Mouse (Mus musculus) thymus, adult 18-20 months (tissue): ENCODE data around the gene Ncor1.
"Not testable (repeated sequence)": the region's sequence is repeated elsewhere in the genome, so short reads cannot be mapped to it uniquely, and the experiment has no call there.

Source experiments
- DNase-seq, 2 experiments: peaks; one replicate each; pipeline ENCODE4 v3.0.0; 2022; ENCODE audit warnings: mixed read lengths in 2 of 2

Gene Ncor1

DNA sequence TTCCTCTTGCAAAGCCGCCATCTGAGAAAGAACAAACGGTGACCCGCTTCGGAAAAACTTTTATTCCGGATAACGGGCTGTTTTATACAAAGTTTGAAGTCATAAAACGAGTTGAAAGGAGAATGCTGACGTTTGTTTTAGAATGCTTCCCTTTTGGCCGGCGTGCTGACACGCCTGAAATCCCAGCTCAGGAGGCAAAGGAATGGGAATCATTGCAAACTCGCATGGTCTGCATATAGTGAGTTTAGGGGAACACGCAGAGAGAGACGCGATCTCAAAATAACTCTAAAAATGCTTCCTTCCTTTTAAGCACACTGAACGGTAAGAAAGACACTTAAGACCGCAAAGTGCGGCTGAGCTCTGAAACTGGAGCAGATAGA lies 460 bp downstream of the Ncor1 start:
- DNase-seq: no peak

DNA sequence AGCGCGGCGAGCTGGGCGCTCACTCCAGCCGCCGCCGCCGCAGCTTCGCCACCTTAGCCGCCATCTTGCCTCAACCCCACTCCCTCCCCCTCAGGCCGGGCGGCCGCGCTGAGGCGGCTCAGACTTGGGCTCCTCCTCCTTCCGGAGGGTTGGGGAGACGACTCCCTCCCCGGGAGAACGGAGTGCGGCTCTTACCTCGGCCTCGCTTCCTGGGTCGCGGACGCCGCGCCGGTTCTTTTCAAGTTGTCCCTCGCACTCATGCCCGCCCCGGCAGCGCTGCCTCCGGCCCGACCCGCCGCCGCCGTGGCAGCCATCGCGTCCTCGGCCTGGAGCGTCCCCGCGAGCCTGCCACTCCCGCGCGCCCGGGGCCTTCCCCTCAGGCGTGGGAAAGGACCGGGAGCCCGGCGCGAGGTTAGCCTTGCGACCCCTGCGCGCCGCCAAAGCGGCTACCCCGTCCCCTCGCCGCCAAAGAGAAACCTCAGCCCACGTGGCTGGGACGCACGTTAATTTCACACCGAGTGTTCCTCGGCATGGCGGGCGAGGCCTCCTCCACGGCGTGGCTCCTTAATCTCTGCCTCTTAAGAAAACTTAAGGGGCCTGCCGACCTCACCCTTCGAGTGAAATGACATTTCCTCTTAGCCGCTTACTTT lies 975 bp downstream of the Ncor1 start:
- DNase-seq: peak; percentile 92

DNA sequence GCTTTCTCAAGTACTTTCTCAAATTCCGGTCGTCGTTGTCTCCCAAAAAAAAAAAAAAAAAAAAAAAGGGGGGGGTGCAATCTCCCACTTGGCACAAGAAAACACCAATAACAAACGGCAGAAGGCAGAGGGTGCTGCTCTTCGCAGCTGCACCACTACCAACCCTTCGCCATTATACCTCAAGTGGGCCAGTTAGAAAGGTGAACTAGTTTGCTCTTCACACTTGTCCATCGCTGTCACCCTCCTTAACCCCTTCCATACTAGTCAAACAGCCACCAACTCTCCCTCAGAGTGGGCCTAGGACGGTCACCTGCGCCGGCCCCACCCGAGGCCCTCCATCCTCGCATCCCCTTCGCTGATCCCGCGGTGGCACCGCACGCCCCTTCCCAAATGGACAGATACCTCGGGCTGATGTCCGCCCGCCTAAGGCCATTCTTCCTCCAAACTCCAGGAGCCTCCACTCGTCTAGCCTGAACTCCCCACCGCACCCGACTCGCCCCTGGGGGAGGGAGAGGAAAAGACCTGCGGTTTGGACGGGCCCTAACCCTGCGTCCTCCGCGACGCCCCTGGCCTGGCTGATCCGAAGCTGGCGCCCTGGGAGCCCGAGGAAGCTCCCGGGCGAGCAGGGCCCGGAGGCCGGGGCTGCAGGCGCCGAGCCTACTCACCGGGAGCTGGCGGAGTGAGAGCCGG lies 1.7 kb downstream of the Ncor1 start:
- DNase-seq: peak; percentile 39 to 63

DNA sequence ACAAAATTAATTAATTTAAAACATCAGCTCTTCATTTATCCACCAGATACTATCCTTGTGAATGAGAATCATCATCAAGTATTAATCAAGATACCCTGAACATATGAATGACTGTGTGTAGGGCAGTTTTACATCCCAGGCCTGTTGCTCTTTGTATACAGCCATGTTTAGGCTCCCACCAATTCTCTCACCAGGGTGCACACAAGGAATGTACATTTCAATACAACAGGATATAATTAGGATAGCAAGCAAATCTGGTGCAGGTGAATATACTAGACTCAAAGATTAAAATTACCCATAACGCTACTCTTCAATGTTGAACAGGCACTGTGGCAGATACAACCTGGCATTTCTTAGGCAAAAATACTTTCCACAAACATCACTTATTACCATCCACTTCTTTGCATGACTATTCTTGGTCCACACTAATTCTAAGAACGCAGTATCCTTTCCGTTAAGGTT lies 2.3 kb downstream of the Ncor1 start:
- no peak for DNase-seq

DNA sequence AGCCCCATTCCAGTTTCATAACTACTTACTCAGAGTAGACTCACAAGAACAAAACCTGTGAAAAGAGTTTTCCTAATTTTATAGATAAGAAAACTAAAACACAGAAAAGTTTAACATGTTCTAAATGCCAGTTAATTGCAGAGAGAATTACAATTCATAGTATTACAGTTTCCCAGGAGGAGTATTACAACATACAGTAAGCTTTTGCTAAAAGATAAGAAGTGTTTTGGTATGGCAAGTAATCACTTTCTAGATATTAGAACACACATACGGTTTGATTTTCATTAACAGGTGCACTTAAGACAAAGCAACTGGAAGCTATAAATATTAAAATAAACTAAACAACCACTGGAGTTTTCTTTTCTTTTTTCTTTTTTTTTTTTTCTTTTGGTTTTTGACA lies 3.1 kb downstream of the Ncor1 start:
- no peak for DNase-seq

DNA sequence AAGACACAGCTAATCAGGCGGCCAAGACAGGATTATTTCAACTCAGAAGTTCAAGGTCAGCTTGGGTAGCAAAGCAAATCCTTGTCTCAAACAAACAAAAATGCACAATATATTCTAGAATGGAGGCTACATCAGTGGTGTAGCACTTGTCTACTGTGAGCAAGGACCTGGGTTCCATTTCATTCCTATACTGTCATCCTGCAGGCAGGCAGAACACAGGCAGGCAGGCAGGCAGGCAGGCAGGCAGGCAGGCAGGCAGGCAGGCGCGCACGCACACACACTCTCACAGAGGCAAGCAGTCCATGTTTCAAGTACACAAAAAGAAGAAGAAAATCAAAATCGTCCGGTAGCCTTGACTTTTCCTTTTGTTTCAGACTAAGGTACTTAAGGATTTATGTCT lies 9.4 kb downstream of the Ncor1 start:
- DNase-seq: no peak

DNA sequence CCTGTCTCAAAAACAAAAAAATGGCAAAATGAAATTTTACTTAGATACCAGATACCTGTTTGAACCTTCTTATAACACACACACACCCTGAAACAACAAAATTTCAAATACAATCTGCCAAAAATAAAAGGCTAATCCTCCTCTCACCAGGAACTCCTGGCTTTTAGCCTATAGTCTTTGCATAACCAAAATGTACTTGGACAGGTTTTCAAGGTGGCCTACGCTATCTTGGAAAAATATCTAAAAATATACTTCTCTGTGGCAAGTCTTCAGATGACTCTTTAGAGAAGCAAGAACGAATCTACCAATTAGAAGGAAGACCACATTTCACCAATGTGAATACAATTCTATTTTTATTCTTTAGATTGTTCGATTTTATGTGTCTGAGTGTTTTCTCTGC lies 12.5 kb downstream of the Ncor1 start:
- DNase-seq: no peak

DNA sequence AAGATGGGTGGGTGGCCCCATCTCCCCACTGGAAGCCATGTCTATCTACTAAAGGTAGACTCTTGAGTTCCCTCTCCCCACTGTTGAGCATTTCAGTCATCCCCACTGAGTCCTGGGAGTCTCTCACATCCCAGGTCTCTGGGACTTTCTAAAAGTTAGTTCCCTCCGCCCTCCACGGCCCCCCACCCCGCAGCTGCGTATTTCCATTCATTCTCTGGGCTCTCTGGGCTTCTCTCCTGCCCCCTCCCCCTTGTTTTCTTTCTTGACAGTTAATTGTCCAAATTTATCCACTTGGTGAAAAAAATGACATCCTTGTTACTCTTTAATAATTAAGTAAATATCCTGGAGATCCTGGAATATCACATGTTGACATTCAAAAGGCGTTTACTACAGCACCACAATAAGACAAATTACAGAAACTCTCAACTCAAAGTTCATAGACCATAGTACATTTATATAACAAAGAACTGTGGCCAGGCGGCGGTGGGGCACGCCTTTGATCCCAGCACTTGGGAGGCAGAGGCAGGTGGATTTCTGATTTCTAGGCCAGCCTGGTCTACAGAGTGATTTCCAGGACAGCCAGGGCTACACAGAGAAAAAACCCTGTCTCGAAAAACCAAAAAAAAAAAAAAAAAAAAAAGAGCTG lies 17.5 kb downstream of the Ncor1 start:
- no peak for DNase-seq

DNA sequence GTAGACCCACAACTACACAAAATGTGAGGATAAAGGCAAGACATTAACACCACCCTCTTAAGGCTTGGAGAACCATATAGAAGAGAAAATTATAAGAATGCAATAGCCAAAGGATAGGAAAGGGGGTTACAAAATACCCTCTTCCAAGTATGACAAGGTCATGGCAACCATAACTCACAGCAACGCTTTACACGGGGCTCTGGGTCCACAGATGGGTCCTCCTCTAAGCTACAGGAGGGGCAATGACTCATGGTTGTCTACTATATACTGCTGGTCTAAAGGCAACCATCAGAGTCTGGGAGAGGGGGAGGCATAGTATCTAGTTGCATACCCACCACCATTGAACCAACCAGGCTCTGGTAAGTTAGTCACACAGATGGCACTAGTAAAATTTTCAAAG lies 26.1 kb downstream of the Ncor1 start:
- DNase-seq: no peak

DNA sequence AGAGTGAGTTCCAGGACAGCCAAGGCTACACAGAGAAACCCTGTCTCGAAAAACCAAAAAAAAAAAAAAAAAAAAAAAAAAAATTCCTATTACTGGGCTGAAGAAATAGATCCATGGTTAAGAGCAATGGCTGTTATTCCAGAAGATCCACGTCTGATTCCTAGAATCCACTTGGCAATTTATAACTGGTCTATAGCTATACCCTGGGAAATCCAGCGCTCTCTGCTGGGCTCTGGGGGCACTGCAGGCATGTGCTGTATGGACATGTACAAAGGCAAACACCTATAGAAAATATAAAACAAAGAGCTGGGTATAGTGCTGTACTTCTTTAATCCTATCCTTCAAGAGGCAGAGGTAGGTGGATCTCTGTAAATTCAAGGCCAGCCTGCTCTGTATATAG lies 31.2 kb downstream of the Ncor1 start:
- DNase-seq: peak; percentile 9 to 28

DNA sequence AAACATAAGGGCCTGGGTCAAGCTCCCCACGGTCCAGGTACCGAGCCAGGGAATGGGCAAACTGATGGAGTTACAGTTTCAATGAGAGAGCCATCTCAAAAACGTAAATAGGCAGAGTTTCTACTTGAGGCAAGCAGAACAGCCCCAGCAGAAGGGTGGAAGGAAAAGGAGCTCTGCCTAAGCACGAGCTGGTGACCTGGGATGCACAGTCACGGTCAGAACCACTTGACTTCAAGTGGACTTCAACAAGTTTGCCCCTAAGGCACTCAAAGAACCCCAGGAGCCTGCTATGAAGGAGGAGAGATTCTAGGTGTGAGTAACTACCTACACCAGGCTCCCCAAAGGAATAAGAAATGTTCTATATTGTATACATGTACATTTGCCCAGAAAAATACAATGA lies 32.1 kb downstream of the Ncor1 start:
- DNase-seq: no peak

DNA sequence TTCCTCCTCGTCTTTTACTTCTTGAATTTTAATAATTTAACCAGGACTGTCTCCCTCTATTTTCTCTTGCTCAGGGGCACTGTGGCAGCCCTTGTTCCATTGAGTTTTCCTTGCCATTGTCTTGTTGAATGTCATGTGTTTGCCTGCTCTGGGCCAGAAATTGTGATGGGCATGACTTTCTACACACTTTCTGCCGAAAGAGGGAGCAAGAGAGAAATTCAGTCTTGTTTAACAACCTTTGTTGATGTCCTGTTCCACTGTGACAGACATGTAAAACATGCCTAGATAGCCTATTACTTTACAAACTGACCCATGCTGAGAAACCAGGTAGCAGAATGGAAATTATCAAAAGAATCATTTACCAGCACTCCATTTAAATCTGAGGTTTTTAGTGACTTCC lies 33.8 kb downstream of the Ncor1 start:
- DNase-seq: no peak

DNA sequence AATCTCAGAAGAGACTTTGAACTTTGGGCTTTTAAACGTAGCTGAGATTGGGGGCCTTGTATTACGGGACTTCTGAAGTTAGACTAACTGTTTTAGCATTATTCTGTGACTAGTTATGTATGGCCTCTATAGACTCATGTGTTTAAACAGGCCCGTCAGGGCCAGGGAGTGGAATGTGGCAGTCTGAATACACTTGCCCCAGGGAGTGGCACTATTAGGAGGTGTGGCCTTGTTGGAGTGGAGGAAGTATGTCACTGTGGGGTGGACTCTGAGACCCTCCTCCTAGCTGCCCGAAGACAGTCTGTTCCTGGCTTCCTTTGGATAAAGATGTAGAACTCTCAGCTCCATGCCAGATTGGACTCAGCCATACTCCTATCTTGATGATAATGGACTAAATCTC lies 43.3 kb downstream of the Ncor1 start:
- no peak for DNase-seq

DNA sequence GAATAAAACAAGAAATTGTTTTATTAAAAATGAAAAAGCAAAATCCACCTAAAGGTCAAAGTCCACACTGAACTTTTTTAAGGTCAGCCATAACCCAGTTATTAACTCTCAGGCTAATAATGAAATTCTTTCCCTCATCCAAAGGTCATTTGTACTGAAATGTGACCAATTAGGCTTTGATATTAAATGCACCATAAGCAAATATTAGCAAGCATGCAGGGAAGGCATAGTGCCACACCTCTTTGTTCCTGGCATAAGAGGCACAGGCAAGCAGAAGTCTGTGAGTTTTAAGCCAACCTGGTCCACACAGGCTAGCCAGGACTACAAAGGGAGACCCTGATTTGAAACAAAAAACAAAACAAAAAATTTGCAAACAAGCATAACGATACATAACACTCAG lies 48.7 kb downstream of the Ncor1 start:
- DNase-seq: no peak

DNA sequence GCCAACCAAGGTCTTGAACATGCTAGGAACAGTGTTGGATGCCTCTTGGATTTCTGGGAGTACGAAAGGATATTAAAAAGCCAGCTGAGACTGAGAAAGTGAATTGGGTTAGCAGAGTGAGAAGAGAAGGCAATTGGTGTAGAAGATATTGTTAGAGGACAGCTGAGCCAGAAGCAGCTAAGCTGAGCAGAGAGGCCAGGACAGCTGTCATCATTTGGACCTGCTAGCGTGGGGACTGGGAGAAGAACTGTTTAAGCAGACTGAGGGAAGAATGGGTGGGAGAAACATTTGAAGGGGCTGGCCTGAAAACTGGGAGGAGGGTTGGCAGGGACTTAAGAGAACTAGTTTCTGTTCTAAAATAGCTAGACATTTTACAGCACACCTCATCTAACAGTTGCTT lies 49.5 kb downstream of the Ncor1 start:
- no peak for DNase-seq

DNA sequence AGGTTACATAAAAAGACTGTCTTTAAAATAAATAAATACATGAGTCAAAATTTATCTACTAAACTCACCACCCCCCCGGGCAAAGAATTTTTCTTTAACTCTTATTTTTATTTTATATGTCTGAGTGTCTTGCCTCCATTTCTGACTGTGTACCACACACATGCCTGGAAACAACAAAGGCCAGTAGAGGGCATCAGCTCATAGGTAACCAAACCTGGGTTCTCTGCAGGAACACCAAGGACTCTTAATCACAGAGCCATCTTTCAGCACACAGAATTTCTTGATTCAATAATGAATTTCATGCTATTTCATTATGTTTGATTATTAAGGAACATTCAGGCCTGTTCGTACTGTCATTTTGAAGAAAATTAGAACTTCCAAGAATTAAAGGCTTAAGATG lies 61.9 kb downstream of the Ncor1 start:
- DNase-seq: no peak

DNA sequence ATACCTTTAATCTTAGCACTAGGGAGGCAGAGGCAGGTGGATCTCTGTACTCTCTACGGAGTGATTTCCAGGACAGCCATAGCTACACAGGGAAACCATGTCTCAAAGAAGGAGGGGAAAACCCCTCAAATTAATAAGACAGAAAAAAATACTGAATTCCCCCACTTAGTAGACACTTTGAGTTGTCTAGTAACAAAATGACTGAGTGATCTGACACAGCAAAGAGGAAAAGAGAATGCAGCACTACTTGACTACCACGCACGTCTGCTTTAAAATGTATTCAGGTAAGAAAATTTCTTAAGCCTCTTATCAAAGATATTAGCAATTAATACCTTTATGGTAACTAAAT lies 70.0 kb downstream of the Ncor1 start:
- no peak for DNase-seq

DNA sequence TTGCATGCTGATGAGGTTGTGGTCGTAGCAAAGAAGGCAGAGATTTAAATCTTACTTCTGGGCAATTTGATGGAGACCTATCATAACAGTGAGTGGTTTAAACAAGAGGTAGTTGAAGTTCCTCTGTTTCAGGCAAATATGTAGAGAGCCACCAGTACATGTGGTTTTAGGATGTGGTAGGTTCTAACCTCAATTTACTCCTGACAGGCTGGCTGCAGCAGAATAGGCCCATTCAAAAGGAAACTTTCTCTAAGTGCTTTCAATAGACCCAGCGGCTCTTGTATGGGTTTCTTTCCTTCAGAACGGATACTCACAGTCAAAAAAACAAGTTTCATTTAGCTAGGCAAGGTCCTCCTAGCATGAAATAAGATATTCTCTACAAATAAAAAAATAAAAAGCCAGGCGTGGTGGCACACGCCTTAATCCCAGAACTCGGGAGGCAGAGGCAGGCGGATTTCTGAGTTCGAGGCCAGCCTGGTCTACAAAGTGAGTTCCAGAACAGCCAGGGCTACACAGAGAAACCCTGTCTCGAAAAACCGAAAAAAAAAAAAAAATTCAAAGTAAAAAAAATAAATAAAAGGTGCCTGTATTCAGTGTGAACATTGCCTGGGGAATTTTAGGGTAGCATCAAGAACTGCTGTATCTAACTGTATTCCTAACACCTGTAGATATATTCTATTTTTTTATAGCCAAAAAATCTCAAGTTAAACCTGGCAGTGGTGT lies 70.6 kb downstream of the Ncor1 start:
- no peak for DNase-seq

DNA sequence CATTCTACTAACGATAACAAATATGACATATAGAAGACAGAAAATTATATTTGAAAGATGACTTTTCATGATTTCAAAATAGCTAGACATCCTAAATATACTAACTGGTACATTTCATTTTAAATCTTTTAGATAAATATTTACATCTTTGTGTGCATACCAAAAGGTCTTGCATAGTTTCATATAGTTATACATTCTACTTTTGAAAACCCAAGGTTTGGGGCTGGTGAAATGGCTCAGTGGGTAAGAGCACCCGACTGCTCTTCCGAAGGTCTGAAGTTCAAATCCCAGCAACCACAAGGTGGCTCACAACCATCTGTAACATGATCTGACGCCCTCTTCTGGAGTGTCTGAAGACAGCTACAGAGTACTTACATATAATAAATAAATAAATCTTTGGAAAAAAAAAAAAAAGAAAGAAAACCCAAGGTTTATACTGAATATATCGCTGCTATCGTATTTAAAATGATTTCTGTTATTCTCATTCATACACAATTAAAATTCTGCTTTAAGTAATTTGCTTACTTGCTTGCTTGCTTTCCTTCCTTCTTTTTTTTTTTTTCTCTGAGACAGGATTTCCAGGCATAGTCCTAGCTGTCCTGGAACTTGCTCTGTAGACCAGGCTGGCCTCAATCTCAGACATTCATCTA lies 81.0 kb downstream of the Ncor1 start:
- DNase-seq: not testable (repeated sequence)

DNA sequence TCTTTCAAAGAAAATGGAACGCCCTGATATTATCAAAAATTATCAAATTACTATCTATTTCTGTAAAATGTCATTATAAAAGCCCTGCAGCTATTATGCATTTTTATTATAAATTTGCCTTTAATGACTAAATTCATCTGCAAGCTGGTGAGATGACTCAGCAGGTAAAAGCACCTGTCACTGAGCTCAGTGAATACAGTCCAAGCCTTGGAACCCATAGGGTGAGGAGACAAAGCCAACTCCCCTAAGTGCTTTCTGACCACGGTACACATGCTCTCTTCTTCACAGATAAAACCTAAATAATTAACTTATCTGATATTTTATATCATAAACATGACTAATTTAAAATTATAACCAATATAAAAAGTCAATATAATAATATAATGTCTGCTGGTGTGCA lies 86.6 kb downstream of the Ncor1 start:
- no peak for DNase-seq

DNA sequence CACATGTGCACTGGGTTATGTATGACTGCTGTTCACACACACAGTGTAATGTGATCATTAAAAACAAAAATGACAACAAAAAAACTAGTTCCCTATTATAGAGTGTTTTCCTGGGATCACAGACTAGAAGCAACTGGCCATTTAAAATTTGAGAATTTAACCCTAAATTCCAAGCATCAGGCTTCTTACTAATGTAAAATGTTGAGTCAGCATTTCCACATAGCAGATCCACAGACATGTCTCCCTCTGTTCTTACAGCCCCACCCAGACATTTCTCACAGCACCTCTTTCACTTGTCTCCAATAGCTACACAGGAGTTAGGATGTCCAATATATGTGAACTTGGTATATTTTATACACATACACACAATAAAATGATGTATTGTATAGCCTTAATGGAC lies 88.4 kb downstream of the Ncor1 start:
- DNase-seq: no peak

DNA sequence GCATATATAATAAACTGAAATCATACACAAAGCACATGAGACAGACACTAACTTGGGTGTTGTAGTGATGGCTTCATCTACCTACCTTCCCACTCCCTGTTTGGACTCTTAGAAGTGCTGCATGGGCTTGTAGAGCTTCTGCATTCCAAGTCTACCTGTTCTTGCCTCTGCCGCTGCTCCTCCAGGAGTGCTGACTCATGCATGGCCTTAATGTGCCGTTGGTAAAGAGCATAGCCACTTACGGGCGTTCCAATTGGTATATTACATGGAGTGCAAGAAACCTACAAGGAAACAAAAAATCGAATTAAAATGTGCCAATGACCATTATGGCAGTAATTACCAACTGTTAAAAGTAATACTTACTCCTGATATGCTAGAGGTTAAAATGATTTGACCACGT lies 91.5 kb downstream of the Ncor1 start:
- no peak for DNase-seq

DNA sequence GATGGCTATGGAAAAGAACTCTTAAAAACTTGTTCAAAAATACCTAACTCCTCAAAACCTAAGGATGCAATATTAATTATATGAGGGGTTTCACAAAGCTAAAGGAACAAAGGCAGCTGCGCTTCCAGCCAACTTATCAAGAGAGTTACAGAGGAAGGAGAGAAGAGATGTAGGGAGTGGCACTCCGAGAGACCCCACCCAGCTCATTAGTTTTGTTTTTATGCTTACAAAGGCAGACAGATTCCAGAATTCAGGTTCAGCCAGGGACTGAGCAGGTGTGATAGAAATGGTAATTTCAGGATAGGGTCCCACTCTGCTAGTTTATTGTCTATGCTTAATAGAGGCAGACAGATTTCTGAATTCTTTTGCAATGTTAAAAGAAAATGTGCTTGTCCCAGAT lies 103.1 kb downstream of the Ncor1 start:
- no peak for DNase-seq
